Mouse (Mus musculus) A20 (cell line): Measurements from ENCODE around the gene Mrpl3.
"Not testable (repeated sequence)": the region's sequence is repeated elsewhere in the genome, so short reads cannot be mapped to it uniquely, and the experiment has no call there.

Experiments
- DNase-seq: peaks from one replicate; pipeline ENCODE4 v3.0.0-alpha.2; 2011; ENCODE audit warnings: low read depth, low spot score

Gene Mrpl3

DNA sequence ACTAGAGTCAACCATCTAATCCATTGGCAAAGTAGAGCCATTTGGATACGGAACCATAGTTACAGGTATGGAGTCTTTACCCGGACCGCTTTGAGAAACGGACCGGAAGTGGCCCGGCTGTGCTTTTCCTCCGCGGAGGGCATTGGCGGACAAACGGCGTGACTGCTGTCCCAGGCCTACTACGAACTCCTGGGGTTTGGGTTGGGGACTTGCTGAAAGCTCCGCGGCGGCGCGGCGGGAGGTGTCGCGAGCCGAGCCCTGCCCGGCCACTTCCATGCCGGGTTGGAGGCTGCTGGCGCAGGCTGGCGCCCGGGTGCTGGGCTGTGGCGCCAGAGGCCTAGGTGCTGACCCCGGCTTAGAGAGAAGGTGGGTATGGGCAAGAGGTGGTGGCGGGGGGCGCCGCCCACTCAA is at the start of gene Mrpl3:
Gene Mrpl3 (plus strand): TSS at position 93 of the 411 bp plus-strand sequence.
- DNase-seq = peak; percentile 89

DNA sequence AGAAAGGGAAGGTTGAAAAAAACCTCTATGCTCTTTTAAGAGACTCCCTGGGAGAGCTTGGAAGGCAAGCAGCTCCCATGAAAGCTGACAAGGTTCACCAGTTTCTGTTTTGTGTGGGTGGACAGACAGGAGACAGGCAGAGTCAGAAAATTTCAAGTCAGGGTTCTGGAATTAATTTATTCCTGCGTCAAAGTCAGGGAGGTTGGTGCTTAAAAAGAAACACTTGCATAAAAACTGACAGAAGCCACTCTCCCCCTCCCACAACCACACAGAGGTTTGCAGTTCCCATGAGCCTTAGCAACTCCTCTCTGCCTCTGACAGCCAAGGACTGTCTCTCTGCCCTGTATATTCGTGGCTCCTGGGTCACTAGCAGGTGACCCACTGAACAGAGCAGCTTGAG is 42.3 kb upstream of the Mrpl3 start:
- DNase-seq = no peak

DNA sequence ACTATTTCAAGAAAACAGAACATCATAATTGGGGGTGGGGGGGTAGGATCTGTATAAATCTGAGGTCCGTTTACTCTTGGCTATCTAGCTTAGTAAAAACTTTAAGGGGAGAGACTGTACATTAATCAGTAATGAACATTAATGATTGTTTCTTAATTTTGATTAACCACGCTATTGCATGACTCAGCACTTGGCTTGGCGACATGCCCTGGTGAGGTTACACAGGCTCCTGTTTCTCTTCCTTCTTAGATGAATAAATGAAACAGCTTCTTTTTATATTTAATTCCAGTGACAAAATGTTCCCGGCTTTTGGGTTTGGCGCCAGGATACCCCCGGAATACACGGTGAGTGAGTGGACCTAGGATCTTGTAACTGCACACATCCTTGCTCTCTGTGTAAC is 34.9 kb upstream of the Mrpl3 start:
- DNase-seq = no peak

DNA sequence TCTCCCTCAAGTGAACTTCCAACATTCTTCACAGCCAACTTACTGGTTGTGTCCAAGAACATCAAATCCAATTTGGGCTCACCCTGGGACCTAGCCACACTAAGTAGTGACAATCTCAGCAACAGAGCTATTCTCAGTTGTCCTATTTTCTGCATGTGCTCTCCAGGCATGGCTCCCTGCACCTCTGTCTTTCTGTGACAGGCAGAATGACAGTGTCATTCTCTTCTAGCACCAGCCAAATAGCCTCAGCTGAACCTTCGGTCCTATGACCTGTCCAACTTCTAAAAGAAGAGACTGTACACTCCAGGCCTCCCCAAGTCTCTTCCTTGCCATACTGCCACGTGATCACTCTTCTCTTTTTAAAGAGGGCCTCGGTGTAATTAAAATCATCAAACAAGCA is 24.7 kb upstream of the Mrpl3 start:
- DNase-seq = no peak

DNA sequence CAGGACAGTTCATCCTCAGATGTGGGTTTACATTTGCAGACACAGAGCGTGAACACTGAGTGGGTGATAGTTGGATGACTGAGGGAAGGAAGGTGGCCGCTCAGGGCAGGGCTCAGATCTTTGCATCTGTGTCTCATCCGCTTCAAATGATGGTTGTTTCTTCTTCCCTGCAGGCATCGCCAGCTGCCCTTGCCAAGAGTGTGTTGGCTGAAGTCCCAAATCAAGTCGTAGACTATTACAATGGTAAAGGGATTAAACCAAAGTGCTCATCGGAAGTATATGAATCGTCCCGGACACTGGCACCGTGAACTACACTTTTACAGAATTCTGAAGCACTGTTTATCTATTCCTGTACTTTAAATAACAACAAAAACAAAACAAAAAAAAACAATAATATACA is 20.5 kb upstream of the Mrpl3 start:
- no peak for DNase-seq

DNA sequence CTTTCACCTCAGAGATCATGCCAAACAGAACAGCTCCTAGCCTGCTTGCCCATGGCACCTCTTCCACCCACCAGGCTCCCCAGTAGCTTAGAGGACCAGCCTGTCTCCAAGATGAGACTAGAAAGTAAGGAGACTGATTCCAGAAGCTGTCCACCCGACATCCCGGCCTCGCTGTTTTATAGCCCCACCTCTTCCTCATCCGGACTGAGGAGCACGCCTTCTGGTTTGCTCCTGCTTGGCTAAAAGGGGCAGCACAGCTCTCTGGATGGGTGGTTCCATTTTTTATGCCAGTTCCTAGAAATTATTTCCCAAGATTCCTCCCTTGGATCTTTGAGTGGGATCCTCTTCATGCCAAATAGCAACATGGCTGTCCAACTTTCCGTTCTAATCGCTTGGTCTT is 19.4 kb upstream of the Mrpl3 start:
- DNase-seq = no peak

DNA sequence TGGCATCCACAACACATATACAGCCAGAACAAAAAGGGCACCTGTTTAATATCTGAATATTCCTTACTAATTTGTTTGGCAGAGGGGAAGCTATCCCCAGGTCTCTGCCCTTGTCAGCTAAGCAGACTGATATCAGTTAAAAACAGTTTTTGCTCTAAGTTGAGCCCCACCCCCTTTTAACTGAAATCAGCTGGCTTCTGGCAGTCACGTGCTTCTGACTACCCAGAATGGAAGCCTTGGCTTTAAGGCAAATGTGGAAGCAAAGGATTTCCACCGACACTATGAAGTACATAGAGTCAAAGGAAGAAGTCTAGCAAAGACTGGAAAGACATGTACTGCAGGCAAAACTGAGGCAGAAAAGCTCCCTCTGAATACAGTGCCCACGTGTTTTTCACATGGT is 15.2 kb upstream of the Mrpl3 start:
- no peak for DNase-seq

DNA sequence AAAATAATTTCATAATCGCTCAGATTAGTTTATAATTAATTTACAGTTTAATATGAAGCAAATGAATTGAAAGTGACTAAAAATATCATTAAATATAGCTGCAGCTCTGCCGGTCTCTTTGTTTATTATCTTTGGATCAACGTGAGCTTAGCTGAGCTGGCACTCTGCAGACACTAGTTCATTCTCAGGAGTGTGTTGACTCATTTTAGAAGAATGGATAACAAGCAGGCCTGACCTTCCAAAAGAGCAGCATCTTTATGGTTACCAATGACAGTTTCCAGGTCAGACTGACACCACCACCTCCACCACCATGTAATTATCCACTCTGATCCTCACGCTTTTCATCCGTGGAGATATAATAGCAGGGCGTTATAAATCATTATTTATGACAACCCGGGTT is 7.0 kb upstream of the Mrpl3 start:
- no peak for DNase-seq

DNA sequence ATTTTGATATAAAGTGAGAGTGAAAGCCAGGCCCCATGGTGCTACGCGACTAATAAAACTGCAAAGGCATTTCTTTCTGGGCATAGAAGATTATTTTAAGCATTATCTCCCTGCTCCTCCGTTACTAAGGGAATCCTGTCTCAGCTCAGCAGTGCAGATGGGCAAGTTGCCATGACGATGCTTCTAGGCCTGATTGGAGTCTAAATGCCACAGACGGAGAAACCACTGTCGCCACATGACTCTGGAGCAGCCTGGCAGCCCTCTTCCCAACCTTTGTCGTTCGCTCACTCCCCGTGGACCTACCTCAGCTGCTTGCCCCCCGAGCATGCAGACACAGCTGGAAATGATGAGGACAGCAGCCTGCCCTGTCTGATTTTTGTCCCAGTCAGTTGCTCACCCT is 4.7 kb upstream of the Mrpl3 start:
- DNase-seq = no peak

DNA sequence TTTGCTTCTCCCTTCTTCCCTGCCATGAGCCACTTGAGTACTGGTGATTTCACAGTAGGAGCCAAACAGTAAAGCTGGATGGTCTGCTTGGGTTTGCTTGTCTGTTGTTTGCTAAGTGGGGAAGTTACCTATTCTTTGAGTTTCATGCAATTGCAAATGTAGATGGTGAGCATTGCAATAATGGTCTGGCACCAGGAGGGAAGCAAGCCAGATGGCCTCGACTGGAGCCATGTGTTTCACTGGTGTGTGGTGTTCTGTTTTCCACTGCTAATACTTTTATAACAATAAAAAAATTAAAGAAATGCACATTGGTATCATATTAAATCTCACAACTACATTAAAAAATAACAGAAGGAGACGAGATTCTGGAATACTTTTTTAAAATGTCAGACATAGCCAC is 3.4 kb upstream of the Mrpl3 start:
- no peak for DNase-seq

DNA sequence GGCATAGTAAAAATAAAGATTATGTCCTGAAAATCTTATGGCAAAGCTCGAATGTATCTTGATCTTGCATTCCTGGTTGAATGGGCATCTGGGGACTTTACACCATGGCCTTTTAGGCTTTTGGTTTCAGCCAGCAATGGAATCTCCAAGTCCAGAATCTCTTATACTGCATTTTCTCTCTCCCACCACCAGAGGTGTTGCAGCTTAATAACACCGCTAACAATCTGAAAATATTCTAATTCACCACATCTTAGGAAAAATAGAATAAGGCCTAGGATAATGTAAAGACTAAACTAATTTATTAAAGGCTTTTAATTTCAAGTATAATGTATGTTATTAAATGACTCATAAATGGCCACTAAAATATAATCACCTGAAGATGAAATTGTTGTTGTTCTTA is 2.8 kb upstream of the Mrpl3 start:
- no peak for DNase-seq

DNA sequence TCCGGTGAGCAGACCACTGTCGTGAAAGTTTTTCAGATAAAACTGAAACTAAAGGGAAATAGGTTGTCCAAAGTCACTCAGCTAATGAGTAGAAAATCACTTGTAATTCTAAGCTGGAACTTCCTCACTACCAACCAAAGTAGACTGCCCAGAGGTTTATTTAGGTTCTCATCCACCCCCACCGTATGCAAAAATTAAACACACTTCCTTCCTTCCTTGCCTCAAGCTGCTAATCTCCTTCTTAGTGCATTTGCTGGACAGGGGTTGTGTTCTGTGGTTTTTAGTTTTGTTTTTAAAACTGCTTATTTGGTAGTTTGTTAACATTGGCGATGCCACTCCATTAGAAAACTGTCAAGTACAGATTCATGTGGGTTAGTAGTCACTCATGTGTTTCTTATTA is 773 bp downstream of the Mrpl3 start:
- no peak for DNase-seq

DNA sequence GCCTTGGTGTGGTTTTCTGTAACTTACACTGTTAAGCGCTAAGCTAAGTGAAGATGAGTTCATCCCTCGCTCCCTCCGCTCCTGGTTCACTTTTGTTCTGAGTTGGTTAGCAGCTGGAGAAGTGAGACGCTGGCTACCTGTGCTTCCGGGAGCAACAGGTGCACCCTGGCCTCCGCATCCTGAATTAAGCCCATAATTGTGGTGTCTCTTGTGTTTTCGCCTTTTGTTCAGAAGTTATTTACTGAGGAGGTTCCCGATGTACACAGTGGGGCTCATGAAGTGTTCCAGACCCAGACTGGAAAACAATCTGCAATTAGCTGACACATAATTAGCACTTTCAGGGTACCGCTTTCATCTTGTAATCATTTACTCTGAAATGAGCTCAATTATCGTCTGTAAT is 16.1 kb downstream of the Mrpl3 start:
- no peak for DNase-seq

DNA sequence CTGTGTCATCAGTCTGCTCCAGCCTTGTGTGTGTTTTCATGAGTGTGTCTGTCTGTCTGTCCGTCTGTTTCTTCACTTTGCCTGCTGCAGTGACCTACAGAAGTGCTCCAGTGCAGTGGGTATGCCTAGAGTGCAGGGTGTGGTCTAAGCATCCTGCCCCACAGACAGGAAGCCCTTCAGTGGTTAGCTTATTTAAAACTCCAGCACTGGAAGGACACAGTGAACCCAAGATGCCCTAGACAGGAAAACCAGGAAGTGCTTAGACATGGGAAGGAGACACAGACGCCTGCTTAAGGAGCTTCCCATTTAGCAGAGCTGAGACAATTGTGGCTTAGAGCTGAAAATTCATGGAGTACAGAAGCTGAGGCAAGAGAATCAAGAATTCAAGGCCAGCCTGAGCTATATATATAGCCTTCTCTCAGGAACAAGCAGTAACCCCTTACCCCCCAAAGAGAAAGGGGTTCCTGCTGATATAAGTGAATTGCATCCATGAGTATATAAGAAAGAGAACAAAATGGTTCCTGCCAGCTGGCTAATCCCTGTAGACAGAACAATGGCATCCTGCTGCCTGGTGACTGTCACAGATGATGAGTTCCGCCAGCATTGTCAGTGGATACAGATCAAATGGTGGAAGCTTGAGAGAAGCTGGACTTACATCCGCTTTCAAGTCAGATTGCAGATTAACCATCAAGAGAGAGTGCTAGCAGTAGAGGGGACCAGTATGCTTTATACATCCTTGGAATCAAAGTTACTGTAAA is 20.1 kb downstream of the Mrpl3 start:
- no peak for DNase-seq

DNA sequence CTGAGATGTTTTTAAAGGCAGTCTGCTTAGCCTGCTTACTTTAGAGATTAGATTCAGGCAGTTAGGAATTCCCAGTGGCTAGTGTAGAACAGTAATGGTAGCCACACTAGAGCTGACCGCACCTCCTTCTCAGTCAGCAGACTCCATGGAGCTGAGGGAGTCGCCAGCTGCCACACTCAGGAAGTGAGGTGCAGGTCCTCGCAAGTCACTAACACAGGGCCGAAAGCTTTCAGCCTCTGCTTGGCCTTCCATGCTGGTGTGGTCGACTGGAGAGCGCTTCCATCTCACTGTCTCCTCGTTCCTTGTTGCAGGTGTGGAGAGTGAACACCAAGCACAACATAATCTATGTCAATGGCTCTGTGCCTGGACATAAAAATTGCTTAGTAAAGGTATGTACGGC is 21.8 kb downstream of the Mrpl3 start:
- no peak for DNase-seq

DNA sequence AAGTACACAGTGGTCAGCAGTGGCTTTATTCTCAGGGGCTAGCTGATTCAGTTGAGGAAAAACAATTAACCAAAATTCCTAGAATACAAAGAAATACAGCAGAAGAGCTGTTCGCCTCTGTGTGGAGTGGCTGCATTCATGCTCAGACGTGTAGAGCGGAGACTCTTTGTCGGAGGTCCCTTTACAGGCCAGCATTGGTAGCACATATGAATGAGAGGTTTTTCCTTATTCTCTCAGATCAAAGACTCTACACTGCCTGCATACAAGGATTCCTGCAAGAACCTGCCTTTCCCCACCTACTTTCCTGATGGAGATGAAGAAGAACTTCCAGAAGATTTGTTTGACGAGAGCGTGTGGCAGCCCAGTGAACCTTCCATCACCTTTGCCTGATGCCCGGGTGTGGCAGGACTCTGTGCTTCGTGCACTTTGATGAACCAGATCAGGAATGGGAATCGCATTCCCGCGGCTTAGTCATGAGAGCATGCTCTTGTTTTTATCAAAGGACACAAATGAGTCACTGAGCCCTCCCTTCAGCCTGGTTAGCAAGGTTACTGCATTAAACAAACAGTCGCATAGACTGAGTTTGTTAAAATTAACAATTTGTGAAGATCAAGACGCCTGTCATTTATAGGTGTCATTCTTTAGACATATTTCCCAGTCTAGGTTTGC is 23.9 kb downstream of the Mrpl3 start:
- DNase-seq = no peak

DNA sequence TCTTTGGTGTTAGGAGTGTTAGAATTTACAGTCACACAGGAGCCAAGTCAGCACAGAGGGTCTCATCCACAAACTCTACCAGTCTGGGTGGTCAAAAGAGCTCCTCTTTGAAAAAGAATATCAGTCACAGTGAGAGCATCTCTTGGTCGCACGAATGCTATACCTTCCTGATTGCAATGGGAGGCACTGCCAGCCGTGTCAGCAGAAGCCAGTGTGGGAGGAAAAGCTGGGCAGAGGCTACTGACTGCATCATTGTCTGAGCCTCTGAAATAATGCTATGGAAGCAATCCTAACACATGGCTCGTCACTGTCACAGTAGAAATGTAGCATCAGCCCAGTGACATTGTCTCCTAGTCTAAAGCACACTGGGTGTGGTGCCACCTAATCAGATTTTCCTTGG is 25.4 kb downstream of the Mrpl3 start:
- DNase-seq = no peak

DNA sequence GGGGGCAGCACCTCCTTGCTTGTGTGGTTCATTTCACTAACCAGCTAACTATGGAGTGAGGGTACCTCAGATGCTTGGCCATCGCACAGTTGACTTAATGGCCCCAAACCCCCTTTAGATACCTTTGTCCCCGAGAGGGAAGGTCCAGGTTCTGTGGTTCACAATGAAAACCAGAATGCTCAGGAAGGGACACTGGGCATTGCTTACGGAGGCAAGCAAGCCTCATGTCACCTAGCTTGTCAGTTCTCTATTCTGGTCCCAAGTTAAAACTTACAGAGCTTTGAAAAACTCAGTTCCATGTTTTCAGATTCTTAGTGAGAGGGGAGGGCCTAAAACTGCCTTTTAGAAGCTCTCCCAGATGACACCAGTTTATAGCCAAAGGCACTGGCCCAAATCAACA is 27.2 kb downstream of the Mrpl3 start:
- no peak for DNase-seq

DNA sequence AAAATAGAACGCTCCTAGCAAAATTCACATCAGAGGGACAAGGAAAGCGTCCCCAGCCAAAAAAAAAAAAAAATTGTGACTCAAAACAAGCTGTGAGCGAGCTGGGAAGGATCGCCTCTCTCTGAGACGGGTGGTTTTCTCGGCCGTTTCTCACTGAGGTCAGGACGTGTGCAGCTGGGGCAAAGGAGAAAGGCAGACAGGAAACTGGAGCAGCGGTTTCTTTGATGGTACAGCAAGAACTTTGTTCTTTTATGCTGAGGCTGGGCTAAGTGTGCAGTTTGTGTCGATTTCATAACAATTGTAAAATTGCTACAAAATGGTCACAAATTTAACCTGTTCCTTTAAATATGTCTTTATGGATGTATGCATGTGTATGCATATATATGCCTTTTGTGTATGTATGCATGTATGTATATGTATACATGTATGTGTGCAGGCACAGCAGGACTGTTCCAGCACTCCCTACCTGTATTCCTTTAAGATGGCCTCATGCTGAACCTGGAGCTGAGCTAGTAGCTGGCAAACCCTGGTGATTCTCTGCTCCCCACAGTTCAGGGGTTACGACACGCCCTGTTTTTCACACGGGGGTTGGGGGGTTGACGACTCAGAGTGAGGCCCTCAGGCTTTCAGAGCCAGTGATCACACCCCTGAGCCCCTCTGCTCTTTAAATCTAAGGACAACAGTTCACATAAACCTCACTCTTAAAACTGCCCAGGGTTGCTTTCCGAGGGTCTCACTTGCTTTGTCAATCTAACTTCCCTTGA is 48.0 kb downstream of the Mrpl3 start:
- DNase-seq = no peak

DNA sequence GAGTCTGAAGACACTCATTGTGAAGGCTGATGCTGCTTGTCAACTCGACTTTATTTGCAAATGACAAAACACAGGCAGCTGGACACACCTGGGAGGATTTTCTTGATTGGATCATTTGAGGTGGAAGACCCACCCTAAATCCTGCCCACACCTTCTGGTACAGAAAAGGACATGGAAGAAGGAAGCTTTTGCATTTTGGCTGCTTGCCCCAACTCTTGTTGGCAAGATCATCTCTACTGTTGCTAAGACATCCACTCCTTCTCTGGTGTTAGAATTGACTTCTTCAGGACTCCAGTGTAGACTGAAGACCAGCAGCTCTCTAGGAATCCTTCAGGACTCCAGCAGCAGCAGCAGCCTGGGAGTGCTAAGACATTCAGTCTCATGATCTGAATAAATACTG is 48.9 kb downstream of the Mrpl3 start:
- no peak for DNase-seq

DNA sequence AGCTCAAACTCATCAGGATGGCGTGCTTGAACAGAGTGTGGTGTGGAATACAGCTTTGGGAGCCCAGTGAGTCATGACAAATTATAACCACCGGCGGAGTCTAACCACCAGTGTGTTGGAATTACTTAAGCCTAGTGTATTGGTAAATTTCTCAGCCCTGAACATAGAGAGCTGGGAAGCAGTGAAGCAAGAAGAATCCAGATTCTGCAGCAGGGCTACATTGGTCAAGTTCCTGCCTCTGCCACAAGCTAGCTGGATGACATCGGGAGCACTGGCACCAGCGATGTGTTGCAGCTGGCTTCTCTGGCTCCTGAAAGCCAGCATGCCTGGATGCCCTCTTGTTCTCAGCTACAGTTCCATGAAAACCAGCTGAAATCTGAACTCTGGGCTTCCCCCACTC is 50.9 kb downstream of the Mrpl3 start:
- no peak for DNase-seq

DNA sequence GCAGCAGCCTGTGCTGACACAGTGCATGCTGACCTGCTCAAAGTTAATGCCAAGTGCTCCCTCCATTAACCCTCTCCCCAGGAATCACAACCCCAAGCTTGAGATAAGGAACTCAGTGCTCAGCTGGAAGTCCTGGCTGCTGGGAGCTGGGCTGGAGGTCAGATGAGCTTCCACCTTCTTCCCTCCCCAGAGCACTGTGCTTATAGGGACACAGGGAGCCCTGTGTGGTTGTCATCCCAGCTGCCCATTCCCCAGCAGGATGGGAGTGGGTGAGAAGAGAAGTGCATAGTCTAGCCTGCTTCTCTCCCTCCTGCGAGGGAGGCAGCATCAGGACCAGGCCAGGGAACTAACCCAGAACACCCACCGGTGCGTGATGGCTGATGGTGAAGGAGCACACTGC is 72.2 kb downstream of the Mrpl3 start:
- not testable (repeated sequence) for DNase-seq
